Mouse (Mus musculus) embryonic fibroblast, embryonic 13.5 days (primary cell): ENCODE data around the gene Cfap99.

ENCODE experiments used
- CTCF ChIP-seq: IDR thresholded peaks from 2 replicates; pipeline ENCODE4 v1.5.1; 2011; ENCODE audit warnings: mild to moderate bottlenecking, control low read depth, low read length, moderate library complexity, borderline replicate concordance; ENCODE audit not compliant: insufficient read depth
- POLR2A ChIP-seq: IDR thresholded peaks from 2 replicates; pipeline ENCODE4 v1.6.1; 2011; ENCODE audit warnings: low read depth, mild to moderate bottlenecking, control low read depth, low read length, moderate library complexity

DNA sequence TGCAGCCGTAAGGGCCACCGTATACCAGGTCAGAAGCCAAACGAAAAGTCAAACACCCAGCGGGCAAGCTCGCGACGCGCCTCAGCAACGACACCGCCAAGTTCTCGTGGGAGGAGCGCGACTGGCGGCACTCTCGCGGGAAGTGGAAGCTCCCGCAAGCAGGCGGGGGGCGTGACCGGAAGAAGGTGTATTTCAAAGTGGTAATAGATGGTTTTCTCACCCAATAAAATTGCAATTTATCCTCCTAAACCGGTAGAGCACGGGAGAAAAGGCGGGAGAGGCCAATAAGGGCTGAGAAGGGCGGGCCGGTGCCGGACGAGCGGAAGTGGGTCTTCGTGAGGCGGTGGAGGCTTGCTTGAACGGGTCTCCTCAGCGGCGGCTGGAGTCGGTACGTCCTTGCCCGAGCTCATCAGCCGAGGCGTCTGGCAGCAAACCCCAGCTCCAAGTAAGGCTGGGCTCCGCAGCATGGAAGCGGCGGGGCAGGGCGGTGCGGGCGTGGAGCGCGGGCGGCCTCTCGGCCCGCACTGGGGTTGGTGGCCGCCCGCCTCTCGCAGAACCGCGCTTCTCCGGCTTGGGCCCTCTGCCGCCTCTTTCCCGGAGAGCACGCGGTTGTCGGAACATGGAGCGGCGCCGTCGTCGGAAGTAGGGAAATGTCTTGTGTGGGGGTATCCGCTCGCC lies 47.8 kb downstream of the Cfap99 start, which contains the start of gene Rnf4:
- TF ChIP-seq CTCF (no peak), POLR2A (peak; percentile 98)
